Mouse (Mus musculus) cerebellum, adult 2 months (tissue): Measurements from ENCODE around the gene Chrm3.

ENCODE experiments used
- CTCF ChIP-seq: fragments of 200-500 bp; IDR thresholded peaks from 2 replicates; pipeline ENCODE4 v1.5.1; 2011; ENCODE audit warnings: low read depth, mild to moderate bottlenecking, control low read depth, low read length, moderate library complexity, borderline replicate concordance; ENCODE audit not compliant: insufficient read depth
- POLR2A ChIP-seq: fragments of 200-500 bp; IDR thresholded peaks from 2 replicates; pipeline ENCODE4 v1.6.1; 2011; ENCODE audit warnings: low read length, control low read depth, borderline replicate concordance; ENCODE audit not compliant: insufficient read depth

DNA sequence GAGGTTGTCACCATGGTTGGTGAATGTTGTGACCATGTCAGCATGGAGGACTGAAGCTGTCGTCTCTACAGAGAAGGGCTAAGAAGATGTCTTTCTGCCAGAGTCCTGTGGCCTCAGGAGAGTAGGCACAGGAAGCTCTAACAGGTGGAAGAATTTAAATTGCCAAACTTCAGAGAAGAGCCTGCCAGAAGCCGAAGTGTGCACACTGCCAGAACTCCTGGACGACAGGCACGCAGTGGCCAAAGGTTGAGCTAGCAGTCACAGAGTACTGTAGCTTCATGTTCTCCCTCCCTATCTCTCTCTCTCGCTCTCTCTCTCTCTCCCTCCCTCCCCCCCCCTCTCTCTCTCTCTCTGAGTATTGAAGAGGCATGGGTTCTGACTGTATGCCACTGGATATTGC, 4.9 kb downstream of the Chrm3 start:
- TF ChIP-seq CTCF: no peak
- no peak for TF ChIP-seq POLR2A
